Mouse (Mus musculus): ENCODE measurements around the gene Sel1l3.

Sel1l3 gene

GRCm38 (mm10) chr5:53213711-53214352, at the start of gene Sel1l3:
Sel1l3 (minus strand) TSS chr5:53213927.
- in situ Hi-C loops (cut with MboI, MseI), result no loop called here

- in situ Hi-C loops (cut with MboI, MseI), result no loop called here
Measured at GRCm38 (mm10) chr5:53261999-53262398, 48.3 kb upstream of the Sel1l3 start.

GRCm38 (mm10) chr5:53259894-53260293, 46.2 kb upstream of the Sel1l3 start:
- in situ Hi-C loops (cut with MboI, MseI), result loop anchor here in 1 of 2 experiments (10.0 kb wide), 1 partner anchor 385 kb away; no protein-coding TSS in a partner anchor

GRCm38 (mm10) chr5:53258038-53258786, 44.5 kb upstream of the Sel1l3 start:
- in situ Hi-C loops (cut with MboI, MseI), result loop anchor here in 1 of 2 experiments (10.0 kb wide), 1 partner anchor 383 kb away; no protein-coding TSS in a partner anchor

GRCm38 (mm10) chr5:53254821-53255220, 41.1 kb upstream of the Sel1l3 start:
- in situ Hi-C loops (cut with MboI, MseI), result loop anchor here in 1 of 2 experiments (10.0 kb wide), 1 partner anchor 380 kb away; no protein-coding TSS in a partner anchor

GRCm38 (mm10) chr5:53254154-53254553, 40.4 kb upstream of the Sel1l3 start:
- in situ Hi-C loops (cut with MboI, MseI), result loop anchor here in 1 of 2 experiments (10.0 kb wide), 1 partner anchor 379 kb away; no protein-coding TSS in a partner anchor

- in situ Hi-C loops (cut with MboI, MseI), result loop anchor here in 1 of 2 experiments (10.0 kb wide), 1 partner anchor 375 kb away; no protein-coding TSS in a partner anchor
Measured at GRCm38 (mm10) chr5:53249431-53250061, 35.8 kb upstream of the Sel1l3 start.

- in situ Hi-C loops (cut with MboI, MseI), result no loop called here
Measured at GRCm38 (mm10) chr5:53248499-53248898, 34.8 kb upstream of the Sel1l3 start.

GRCm38 (mm10) chr5:53243933-53244332, 30.2 kb upstream of the Sel1l3 start:
- in situ Hi-C loops (cut with MboI, MseI), result no loop called here

GRCm38 (mm10) chr5:53242865-53243499, 29.3 kb upstream of the Sel1l3 start:
- in situ Hi-C loops (cut with MboI, MseI), result no loop called here

GRCm38 (mm10) chr5:53241963-53242362, 28.2 kb upstream of the Sel1l3 start:
- in situ Hi-C loops (cut with MboI, MseI), result no loop called here

GRCm38 (mm10) chr5:53241109-53241508, 27.4 kb upstream of the Sel1l3 start:
- in situ Hi-C loops (cut with MboI, MseI), result no loop called here

- in situ Hi-C loops (cut with MboI, MseI), result no loop called here
Measured at GRCm38 (mm10) chr5:53239831-53240440, 26.2 kb upstream of the Sel1l3 start.

- in situ Hi-C loops (cut with MboI, MseI), result no loop called here
Measured at GRCm38 (mm10) chr5:53239189-53239588, 25.5 kb upstream of the Sel1l3 start.

- in situ Hi-C loops (cut with MboI, MseI), result no loop called here
Measured at GRCm38 (mm10) chr5:53238761-53239160, 25.0 kb upstream of the Sel1l3 start.

GRCm38 (mm10) chr5:53236749-53237148, 23.0 kb upstream of the Sel1l3 start:
- in situ Hi-C loops (cut with MboI, MseI), result no loop called here

GRCm38 (mm10) chr5:53236136-53236535, 22.4 kb upstream of the Sel1l3 start:
- in situ Hi-C loops (cut with MboI, MseI), result no loop called here

GRCm38 (mm10) chr5:53235551-53235950, 21.8 kb upstream of the Sel1l3 start:
- in situ Hi-C loops (cut with MboI, MseI), result no loop called here

- in situ Hi-C loops (cut with MboI, MseI), result no loop called here
Measured at GRCm38 (mm10) chr5:53230560-53230959, 16.8 kb upstream of the Sel1l3 start.

- in situ Hi-C loops (cut with MboI, MseI), result no loop called here
Measured at GRCm38 (mm10) chr5:53225434-53225833, 11.7 kb upstream of the Sel1l3 start.

GRCm38 (mm10) chr5:53214801-53215200, 1.1 kb upstream of the Sel1l3 start:
- in situ Hi-C loops (cut with MboI, MseI), result no loop called here

Measured in T-helper 17 cell (primary cell).